Mouse (Mus musculus) heart, postnatal 0 days (tissue): ENCODE data around the gene Gm47841.

Experiments
- CTCF ChIP-seq: IDR thresholded peaks from 2 replicates; pipeline ENCODE4 v1.5.1; 2016; ENCODE audit warnings: antibody characterized with exemption, control low read depth, low read depth
- EP300 ChIP-seq: IDR thresholded peaks from 2 replicates; pipeline ENCODE4 v1.6.1; 2016; ENCODE audit warnings: antibody characterized with exemption, low read depth

- TF ChIP-seq CTCF: no peak
- TF ChIP-seq EP300: no peak
Observed at GRCm38 (mm10) chr15:101066364-101066847, 19.2 kb upstream of the Gm47841 start.
